Mouse (Mus musculus) CD8-positive naive resting alpha-beta T cell, adult 2 months (primary cell): ENCODE measurements around the gene Cnn1.

Experiments
- DNase-seq, 2 experiments: peaks; one replicate each; pipeline ENCODE4 v3.0.0; 2022; ENCODE audit warnings: low read depth in 2 of 2, low spot score in 2 of 2

Gene Cnn1

DNA sequence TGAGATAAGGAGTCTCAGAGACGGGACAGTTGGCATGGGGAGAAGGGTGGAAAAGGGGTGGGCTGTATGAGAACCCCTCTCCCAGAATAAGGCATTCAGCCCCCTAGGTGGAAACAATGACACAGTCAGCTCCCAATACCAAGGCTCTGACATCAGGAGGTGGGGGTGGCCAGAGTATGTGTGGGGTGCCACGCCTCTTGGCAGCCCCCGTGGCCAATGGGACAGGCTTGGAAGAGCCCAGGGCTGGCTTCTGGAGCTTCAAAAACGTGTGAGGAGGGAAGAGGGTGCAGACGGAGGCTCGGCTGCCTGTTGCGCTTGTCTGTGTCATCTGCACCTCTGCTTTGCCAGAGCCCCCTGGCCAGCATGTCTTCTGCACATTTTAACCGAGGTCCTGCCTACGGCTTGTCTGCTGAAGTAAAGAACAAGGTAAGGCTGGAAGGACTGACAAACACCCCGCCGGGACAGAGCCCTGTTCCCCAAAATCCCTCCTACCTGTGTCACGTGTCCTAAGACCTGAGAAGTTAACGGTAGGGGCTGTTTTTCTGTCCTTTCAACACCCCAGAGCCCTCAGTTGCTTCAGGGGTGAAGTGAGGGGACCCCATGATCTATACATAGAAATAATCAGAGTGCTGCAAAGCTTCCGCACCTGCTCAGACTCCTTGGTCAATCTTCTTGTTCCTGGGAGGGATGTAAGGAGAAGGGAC lies at the start of gene Cnn1:
Cnn1 (plus strand) TSS at position 224 of the 704 bp plus-strand sequence.
- DNase-seq, result no peak

DNA sequence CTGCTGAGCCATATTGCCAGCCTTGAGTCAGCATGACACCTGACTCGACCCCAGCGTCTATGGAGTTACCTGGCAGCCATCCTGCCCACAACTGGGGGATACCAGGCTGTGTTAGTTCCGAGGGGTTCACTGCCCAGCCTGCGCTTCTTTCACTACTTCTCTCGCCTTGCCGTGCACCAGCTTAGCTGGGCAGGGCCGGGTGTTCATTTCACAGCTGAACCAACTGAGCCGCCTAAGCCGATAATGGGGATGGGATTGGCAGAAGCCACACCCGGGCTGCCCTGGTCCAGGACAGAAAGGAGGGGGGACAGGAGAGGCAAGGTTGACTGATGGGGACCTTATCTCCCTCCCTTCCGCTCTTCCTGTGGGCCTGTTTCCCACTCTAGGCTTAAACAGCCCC lies 49.7 kb upstream of the Cnn1 start:
- no peak for DNase-seq

DNA sequence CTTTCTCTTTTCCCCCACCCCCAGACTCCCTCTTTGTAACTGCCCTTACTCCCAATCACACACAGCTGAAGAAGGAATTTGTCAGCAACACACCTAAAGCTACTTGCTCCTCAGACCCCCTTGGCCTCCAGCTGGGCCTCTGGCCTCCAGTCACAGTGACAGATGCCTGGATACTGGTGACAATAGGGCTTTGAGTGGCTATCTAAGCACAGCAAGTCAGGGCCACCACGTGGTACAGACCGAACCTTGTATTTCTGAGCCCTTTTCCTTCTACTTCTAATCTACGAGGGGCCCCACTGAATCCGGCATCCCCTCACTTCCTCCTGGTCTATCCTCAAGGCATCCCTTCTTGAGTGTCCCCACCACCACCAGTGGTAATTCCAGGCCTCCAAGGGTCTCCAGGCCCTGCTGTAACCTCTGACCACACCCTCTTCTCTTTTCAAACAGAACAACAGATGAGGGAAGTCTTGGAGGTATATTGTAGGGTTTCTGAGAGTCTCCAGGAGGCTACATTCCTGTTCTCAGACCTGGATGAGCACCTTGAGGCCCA lies 49.2 kb upstream of the Cnn1 start:
- DNase-seq, result no peak

DNA sequence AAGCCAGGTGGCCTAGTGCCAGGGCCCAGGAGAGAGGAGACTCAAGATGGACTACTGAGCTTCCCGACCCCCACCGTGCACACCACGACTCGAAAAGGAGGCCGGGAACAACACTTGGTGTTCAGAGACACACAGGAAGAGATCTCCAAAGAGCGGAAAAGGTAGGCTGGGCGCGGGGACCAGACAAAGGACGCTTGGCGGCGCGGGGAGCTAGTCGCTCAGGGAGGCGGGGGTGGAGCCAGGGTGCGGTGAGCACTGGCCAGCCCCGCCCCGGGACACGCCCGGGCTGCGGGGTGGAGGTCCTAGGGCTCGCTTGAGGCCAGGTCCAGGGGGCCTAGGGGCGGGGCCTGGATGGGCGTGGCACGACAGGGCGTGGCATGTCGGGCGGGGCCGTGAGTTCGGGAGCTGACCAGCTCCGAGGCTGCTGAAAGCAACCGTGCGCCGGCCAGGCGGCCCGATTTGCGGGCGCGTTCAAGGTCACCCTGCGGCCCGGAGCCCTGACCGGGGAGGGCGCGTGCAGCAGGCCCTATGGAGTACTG lies 48.6 kb upstream of the Cnn1 start:
- DNase-seq, result no peak

GRCm38 (mm10) chr9:22051161-22051957 lies 47.7 kb upstream of the Cnn1 start:
- no peak for DNase-seq

- DNase-seq, result no peak
Measured at GRCm38 (mm10) chr9:22051958-22052254, 47.1 kb upstream of the Cnn1 start, which contains the start of gene Elavl3. TSS of gene Elavl3 (minus strand) at chr9:22052023.

- DNase-seq, result no peak
Measured at GRCm38 (mm10) chr9:22053657-22054056, 45.4 kb upstream of the Cnn1 start.

GRCm38 (mm10) chr9:22054411-22055076 lies 44.5 kb upstream of the Cnn1 start:
- DNase-seq, result peak; percentile 34 to 62

DNA sequence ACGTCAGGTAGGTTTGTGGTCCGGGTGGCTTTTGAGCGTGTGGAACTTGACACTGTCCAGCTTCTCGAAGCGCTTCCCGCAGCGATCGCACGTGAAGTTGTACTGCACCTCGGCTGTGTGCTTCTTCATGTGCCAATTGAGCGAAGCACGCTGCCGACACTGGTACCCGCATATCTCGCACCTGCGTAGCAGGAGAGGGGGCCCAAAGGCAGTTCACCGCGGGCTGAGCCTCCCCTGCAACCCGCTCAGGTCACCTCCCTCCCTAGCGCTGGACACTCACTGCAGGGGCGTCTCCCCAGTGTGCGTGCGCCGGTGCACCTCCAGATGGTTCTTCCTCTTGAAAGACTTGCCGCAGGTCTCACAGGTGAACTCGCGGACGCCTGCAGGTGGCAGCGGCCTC lies 43.3 kb upstream of the Cnn1 start:
- no peak for DNase-seq

DNA sequence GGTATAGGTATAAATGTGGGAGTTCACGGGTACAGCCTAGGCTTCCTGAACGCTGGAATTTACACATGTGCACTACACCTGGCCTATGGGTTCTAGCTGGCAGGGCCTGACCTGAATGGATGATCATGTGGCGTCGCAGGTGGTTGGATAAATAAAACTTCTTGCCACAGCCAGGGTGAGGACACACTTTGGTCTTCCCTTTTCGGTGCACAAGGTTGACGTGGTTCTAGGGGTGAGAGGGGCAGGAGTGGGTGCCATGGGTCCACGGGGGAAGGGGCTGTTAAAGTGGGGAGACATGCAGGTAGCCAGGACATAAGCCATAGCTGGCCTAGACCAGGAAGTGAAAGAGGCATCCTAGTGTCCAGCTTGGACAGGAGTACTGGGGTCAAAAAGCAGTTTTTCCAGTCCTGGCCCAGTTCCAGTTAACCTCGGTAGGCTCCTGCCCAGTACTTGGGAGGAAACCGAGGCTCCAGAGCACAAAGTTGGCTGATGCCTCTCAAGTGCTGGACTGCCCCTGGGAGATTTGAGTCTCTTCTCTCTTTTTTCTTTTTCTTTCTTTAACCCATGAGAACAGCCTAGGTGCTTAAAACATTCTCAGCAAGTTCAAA lies 42.6 kb upstream of the Cnn1 start:
- DNase-seq, result no peak

- DNase-seq, result no peak
Measured at GRCm38 (mm10) chr9:22057031-22057517, 41.9 kb upstream of the Cnn1 start.

DNA sequence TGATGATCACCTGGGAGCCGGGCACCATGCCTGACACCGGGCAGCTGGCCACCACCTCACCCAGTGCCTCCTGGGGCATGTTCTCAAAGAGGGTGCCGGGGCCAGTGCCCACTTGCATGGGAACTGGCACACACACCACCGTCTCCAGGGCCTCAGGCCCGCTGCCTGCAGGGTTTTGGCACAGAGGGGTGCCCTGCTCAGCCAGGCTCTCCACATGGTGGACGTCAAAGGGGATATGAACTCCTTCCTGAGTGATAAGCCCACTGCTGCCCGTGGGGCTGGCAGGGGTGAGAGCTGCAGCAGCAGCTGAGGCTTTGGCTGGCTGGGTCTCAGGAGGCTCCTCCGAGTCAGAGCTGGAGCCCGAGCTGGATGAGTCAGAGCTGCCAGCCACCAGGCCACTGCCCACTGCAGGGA lies 41.0 kb upstream of the Cnn1 start:
- no peak for DNase-seq

- DNase-seq, result no peak
Measured at GRCm38 (mm10) chr9:22061339-22061738, 37.7 kb upstream of the Cnn1 start.

DNA sequence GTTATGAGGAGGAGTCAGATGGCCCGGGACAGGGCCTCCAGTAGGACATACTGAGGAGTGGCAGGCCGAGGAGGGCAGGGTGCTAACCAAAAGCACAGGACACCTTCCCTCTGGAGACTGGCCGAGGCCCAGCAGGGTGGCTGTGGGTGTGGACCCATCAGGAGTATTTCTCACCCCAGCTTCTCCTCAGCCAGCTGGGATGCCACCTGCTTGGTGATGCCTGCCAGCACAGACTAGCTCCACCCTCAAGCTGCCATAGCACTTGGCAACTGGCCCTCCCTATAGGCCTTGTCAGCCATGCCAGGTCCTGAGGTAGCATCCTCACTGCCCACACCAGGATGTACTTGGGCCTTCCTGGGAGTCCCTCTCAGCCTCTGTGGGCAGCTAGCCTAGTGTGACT lies 34.7 kb upstream of the Cnn1 start:
- no peak for DNase-seq

DNA sequence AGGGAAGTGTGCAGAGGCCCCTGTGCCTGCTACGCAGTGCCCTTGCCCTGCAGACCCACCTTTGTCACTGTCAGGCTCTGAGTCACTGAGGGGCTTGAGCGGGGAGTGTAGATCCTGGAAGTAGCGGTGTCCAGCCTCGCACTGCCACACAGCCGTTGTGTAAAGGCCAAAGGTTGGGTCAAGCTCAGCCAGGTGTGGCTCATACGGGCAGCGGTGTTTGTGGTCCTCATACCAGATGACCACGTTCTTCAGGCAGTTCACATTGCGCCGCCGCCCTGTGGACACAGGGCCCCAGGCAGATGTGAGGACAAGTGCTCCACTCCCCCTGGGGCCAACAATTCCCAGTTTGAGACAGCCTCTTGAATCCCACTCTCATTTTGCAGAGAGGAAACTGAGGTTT lies 33.4 kb upstream of the Cnn1 start:
- no peak for DNase-seq

GRCm38 (mm10) chr9:22066433-22066832 lies 32.6 kb upstream of the Cnn1 start:
- peak; percentile 47 to 59 for DNase-seq

- DNase-seq, result no peak
Measured at GRCm38 (mm10) chr9:22067195-22067594, 31.8 kb upstream of the Cnn1 start.

DNA sequence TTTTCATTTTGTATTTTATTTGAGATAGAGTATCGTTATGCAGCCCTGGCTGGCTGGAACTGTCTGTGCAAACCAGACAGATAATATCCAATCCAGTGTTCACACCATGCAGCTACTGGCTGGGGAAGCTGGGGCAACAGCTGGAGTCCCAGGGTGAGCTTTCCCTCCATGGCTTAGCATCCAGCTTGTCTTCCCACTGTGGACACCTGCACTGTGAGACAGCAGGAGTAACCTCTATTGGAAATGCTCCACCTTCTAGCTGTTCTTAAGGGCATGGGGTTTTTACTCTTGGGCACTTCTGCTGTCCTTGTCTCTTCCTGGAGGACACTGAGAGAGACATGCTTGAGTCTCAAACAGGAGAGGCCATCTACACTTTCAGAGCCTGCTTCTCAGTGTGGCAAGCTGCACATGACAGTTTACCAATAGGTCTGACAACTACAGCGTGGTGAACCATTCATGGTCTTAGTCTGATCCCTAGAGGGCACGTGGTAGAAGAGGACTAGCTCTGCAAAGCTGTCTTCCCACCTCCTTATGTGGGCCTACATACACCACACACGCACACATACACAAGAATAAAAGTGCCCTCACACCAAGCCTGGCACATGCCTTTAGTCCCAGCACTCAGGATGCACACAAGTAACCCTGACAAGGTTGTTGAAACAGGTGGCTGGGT lies 29.0 kb upstream of the Cnn1 start:
- DNase-seq, result no peak

- peak; percentile 90 to 93 for DNase-seq
Measured at GRCm38 (mm10) chr9:22070791-22071573, 28.0 kb upstream of the Cnn1 start, which contains the start of the genes Gm49318 and Zfp653. TSS of gene Gm49318 (minus strand) at chr9:22071259. TSS of gene Zfp653 (minus strand) at chr9:22071376.

- no peak for DNase-seq
Measured at GRCm38 (mm10) chr9:22072276-22072675, 26.7 kb upstream of the Cnn1 start.
